Mouse (Mus musculus) duodenum, adult 2 months (tissue): ENCODE results near the gene Ubash3a. TPM values are rescaled to one million over a fixed set of nuclear protein-coding genes. Genes with fewer than 3 reads are reported as not detected.

Experiments
- polyA plus RNA-seq: library from polyadenylated mRNA; depleted of rRNA; stranded (reverse); fragments of >200 nt; gene quantifications from 2 replicates; pipeline ENCODE4 v1.2.3, GENCODE M21; 2012; ENCODE audit warnings: low replicate concordance; rRNA removed

Ubash3a gene
- polyA plus RNA-seq = 0.37 and 0.47 TPM in 2 replicates

DNA sequence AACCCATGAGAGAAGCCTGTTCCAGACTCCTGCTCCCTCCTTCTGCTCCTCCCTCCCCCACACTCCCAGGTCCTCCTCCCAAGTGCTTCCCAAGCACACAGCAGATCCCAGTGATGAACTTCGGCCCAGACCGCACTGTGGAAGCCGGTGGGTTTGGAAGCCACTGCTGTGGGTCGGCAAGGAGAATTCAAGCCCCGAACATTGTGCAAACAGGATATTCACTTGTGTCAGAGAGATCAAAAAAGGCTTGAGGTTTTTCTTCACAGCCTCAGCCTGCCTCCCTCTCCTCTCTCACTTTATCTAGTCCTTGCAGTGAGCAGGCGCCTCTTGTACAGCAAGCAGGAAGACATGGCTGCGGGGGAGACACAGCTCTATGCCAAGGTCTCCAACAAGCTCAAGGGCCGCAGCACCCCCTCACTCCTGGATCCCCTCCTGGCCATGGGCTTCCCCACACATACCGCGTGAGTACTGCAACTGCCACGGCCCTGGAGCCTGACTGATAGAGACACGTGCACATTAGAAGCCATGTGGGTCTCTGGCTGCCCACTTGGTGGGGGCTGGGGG lies at the start of gene Ubash3a:
Gene Ubash3a (plus strand): TSS at position 103 of the 564 bp plus-strand sequence.

DNA sequence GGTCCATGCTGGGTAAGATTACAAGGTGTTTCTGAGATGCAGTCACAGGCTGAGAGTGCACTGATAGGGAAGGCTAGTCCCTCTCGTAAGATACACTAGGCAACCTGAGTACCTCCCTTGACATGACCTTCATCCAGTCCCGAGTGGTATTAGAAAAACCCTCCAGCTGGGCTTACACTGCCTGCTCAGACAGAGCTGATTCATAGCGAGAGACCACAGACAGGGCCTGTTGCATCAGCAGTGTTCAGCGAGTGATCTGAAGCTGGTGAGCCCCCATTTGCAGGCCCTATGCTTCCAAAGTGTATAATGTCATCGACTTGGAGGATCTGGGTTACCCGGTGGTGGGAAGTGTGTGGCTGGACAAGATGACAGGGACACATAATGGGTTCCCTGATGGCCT lies 42.5 kb upstream of the Ubash3a start, which contains the start of gene Tff1:
Gene Tff1 (minus strand): TSS at position 151 of the 400 bp plus-strand sequence.

DNA sequence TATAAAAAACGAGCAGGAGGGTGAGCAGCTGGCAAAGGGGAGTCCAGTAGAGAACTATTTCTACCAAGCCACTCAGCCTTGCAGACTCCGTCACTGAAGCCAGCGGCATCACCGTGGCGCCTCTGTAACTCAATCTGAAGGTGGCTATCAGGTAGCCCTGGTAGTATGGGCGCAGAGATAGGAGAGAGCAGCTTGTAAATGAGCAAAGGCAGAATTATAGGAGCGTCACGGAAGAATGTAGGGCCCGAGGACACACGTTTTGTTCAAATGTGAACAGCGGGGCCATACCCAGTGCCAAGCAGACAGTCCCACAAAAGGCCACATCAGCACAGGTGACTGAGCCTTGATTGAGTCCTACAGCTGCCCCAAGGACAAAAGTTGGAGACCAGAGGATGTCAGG lies 8.8 kb upstream of the Ubash3a start, which contains the start of gene Tmprss3:
Gene Tmprss3 (minus strand): TSS at position 101 of the 400 bp plus-strand sequence.

DNA sequence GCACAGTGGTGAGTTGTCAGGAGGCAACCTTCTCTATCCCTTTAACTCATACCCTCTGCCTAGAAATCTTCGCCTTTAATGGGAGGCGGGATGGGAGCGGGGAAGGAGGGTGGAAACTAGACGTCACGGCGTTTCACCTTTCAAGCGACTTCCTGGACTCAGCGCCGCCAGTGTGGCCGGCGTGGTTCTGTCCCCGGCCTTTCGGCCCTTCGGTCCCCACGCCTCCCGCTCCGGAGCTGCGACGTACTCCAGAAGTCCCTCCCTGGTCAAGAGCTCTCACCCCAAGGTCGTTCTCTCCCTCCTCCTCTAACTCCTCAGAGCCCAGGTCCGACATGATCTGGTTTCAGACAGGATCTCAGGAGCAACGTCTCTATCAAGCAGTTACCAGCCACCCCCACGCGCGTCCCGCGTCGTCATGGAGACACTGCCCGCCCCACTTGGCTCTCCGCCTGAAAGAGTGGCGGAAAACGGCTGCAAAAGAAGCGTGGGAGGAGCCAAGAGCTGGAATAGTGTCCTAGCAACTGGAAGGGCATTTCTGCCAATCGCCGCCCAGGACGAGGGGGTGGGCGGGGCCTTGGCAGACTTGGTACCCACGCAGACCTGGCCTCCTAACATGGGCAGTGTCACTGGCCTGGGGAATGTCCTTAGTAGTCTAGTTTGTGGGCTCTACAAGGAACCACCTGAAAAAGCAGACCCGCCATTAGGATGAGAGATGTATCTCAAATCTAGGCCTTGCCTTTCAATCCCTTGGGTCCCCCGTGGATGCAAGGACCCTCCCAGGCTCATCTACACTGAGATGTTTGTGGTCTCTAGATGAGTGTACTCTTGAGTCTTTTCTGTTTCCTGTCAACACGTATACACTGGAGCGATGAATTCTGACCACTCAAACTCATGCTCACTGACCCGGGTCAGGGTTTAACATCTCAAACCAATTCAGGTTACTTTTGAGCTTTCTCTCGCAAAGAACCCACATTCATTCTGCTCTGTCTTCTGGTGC lies 69.5 kb downstream of the Ubash3a start, which contains the start of gene Rsph1:
Gene Rsph1 (minus strand): TSS at position 462 of the 997 bp plus-strand sequence.

DNA sequence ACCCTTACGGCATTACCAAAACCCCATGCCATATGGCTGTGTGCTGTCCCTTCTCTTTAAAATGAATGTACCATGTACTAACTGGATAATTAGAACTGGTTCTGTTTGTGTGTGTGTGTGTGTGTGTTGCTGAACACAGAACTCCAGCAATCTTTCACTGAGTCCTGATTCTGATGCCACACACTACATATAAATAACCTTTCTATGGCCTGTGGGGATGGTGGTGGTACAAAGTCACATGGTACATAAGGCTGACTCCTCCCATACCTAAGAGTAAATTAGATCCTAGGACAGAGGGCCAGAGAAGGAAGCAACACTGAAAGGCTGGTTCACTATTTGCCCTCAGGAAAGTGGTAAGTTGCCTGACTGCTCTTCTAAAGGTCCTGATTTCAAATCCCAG lies 78.8 kb downstream of the Ubash3a start, which contains the start of gene Slc37a1:
Gene Slc37a1 (plus strand): TSS at position 301 of the 400 bp plus-strand sequence.

Other genes with a start within 250 kb of the Ubash3a start
- gene Abcg1, start 150.2 kb upstream of the Ubash3a start, polyA plus RNA-seq = 1.4 and 2.7 TPM in 2 replicates
- gene Tff3, start 78.2 kb upstream of the Ubash3a start, polyA plus RNA-seq = 3,573 and 10,948 TPM in 2 replicates
- 27.7 and 11,409 TPM in 2 replicates for gene Tff2, start 63.6 kb upstream of the Ubash3a start, polyA plus RNA-seq
- gene Tff1, start 42.6 kb upstream of the Ubash3a start, polyA plus RNA-seq = 8.8 and 1,755 TPM in 2 replicates
- 0.34 TPM in 1 of 2 replicates, not detected in the other for gene Tmprss3, start 8.9 kb upstream of the Ubash3a start, polyA plus RNA-seq
- not detected in 2 replicates for gene Rsph1, start 69.5 kb downstream of the Ubash3a start, polyA plus RNA-seq
- gene Slc37a1, start 78.9 kb downstream of the Ubash3a start, polyA plus RNA-seq = 116 and 139 TPM in 2 replicates
- gene Pde9a, start 178.3 kb downstream of the Ubash3a start, polyA plus RNA-seq = 125 and 281 TPM in 2 replicates